Mouse (Mus musculus) right cerebral cortex, postnatal 10 days (tissue): ENCODE data around the gene Rfc4.

ENCODE experiments used
- DNase-seq, 2 experiments: peaks; one replicate each; pipeline ENCODE4 v3.0.0; 2021; ENCODE audit warnings: low spot score in 2 of 2

The Rfc4 gene

DNA sequence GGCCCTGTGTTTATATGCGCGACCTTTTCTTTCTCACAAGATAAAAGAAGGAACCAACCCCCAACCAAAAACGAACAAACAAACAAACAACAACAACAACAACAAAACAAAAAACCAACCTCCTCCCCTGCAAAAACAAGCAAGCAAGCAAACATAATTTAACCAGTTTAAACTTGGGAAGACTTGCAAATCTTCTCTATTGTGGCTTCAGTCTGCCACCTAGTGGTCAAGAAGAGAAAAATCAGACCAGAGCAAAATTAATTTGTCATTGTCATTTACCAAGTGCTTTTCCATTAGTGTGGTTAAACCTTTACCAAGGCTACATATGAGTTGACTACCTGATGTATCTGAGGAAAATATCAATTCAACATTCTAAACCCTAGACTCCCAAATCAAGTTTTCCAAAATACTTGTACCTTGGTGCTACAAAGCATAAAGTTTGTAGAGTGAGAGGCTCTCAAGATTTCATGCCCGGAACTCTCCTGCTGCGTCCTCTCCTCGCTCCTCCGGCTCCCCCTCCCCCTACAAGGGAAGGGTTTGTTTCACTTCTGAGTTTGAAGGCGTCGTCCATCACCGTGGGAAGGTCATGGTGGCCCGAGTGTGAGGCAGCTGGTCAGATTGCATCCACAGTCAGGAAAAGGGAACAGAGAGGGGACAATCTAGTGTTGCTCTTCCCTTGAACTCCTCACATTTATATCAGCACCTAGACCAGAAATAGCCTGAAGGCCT lies 8.0 kb upstream of the Rfc4 start:
- DNase-seq: no peak

DNA sequence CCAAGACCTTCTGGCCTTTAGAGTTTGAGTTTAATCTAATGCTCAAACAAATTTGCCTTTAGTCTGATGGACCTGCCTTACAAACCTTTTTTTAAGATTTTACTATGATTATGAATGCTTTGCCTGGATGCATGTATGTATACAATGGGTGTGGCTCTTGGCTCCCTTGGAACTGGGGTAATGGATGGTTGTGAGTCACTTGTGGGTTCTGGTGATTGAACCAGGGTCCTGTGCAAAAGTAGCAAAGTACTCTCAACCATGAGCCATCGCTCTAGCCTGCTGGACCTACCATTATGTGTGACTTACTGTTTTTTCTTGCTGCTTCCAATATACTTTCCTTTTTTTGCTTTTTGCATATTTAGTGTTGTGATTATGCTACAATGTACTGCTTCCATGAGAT lies 4.8 kb upstream of the Rfc4 start:
- DNase-seq: no peak

DNA sequence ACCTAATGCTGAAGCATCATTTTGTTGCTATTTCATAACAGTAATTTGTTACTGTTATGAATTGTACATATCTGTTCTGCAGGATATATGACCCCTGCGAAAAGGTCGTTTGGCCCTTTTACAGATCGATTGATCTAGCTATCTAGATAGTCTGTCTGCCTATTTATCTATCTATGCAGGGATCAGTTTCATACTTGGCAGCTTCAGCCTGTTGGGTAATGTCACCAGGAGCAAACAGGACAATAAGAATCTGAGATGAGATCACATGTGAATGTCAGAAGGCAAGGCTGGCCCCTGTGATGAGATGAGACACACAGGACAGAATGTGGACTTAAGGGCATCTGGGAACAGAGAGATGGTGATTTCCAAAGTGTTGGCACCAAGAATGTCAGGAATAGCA lies 2.8 kb upstream of the Rfc4 start:
- no peak for DNase-seq

DNA sequence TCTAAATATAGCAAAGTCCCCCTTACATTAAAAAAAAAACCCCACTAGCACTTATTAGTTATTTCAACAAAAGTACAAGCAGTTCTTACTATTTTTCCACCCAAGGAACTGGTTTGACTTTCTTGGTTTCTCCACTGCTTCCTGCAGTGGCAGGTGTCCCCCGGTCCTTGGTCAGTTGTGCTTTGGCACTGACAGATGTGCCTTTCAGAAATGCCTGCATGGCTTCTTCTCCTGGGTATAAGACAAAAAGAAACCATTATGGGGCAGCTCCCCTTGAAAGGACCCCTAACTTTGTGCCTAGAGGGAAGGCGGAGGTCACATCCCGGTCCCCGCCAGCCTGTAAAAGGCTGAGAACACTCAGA lies 245 bp downstream of the Rfc4 start:
- no peak for DNase-seq

DNA sequence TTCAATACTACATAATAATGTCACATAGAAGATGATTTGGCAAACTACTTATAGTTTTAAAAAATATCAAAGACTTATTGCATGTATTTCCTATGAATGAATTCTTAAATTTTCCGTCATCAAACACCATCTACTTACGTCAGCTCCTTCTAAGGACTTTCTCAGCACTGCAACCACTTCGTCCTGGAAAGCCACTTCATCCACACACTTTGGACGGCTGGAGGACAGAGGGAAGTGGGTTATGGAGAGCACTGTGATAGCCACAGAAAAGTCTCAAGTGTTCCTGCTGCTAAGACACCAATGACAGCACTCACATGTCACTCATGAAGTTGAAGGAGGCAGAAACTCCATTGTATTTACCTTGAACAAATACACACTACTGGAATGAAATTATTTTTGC lies 3.1 kb downstream of the Rfc4 start:
- no peak for DNase-seq

DNA sequence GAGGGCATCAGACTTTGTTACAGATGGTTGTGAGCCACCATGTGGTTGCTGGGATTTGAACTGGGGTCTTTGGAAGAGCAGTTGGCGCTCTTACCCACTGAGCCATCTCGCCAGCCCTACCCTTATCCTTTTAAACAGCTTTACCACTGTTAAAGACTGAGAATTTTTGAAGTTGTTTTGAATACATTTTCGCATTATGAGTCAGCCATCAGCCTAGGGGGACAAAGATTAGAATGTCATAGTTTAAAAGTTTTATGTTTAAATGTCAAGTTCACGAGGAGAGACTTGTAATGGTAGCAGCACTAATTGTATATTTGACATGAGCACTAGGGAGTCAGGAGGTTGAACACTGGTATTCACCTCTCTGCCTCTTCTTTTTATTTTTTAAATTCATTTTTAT lies 4.4 kb downstream of the Rfc4 start:
- no peak for DNase-seq

DNA sequence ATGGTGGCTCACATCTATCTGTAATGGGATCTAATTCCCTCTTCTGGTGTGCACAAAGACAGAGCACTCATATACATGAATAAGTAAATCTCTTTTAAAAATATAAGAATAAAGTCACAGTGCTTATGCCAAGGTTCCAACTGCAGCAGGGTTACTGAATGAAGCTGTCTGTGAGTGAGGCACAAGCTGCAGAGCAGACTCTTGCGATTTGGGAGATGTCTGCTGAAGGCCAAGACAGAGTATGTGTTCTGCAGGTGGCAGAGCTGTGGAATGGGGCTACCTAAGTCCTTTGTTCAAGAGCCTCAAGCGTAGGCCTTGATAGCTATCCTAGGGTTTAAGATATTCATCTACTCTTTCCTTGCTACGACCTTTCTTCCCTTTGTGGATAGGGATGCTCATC lies 5.1 kb downstream of the Rfc4 start:
- DNase-seq: no peak

DNA sequence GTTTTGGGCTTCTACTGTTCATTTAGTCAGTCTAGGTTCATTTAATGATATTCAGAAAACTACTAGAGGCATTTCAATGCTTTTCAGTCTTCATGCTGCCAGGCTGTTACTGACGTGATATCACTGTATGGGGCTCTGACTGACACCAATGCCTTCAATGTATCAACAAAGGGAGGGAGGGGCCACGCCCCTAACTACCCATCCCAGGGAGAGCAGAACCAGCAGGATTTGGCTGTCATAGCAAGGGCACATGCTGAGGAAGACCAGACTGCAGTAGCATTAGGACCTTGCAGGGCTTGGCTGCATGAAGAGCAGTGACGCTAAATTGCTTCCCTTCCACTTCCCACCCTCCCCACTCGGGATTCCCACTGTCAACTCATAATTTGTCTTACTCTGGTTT lies 10.4 kb downstream of the Rfc4 start:
- no peak for DNase-seq

DNA sequence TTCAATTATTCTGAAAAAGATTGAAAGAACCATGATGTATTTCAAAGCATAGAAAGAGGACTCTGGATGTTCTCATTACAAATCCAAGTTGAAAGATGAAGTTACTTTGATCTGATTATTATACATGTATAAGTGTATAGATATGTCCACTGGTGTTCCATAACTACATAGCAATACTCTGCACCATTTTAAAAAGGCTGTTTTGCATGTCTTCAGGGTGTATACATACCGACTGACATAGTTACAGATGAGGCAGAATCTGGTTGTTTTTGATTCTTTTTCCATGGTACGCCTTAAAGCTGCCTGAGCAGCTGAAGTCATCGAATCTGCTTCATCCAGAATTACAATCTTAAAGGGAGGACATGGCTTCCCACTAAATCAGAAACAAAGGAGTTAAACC lies 12.1 kb downstream of the Rfc4 start:
- DNase-seq: no peak

DNA sequence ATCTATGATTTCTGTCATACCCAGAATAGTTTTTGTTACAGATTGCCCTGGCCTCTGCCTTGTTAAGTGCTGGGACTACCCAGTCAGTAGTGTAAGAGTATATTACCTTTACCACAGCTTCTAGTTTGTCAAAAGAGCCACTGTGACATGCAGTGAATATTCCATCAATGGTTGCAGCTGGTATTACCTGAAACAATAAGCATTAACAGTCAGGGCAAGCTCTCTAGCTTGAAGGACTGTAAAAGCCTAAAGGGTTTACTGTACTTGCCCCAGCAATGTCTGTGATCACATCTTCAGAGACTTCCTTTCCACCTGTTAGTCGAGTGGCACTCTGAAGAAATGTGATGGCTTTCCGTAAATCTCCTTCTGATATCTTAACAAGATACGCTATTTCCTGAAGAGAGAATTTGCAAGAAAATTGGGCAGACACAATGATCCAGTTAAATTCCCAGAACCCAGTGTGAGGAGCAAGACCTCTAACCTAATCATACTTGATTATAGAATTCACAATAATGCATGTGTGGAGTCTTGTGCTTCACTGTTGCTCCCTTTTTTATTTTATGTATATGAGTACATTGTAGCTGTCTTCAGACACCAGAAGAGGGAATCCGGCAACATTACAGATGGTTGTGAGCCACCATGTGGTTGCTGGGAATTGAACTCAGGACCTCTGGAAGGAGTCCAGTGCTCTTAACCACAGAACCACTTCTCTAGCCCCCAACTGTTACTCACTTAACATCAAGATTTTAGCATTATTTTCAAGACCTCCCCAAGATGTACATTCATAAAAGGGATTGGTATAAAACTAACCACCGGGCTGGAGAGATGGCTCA lies 13.0 kb downstream of the Rfc4 start:
- no peak for DNase-seq

DNA sequence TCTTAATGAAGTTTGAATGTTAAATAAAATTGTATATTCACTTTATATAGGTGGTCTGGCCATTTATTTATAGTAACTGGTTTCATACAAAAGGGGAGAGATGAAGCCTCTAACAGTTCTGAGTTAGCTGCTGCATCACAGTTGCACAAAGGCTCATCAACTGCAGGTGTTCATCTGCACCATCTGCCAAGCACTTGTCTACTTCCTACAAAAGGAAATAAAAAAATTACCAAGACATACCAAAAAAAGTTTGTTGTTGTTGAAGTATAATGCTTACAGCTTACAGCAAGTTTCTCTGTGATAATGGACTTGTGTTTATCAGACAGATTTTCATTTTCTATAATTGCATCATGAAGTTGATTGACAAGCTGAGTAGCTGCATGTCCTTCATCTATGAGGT lies 13.6 kb downstream of the Rfc4 start:
- DNase-seq: no peak

DNA sequence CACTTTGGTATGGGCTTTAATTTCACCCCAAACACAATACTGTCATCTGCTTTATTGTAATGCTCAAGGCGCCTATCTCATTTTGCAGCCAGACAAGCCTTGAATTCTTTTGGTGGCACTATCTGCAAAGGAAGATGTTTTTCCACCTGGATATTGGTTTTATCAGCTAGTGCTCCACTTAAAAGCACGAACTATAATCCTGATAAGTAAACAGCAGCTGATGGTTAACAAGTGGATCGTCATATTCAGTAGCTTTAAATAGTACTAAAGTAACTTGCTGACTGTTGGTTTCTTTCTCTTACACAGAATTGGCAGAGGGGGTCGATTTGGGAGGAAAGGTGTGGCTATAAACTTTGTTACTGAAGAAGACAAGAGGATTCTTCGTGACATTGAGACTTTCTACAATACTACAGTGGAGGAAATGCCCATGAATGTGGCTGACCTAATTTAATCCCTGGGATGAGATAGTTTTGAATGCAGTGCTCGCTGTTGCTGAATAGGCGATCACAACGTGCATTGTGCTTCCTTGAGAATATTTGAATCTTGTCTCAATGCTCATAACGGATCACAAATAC lies 14.6 kb downstream of the Rfc4 start:
- no peak for DNase-seq

DNA sequence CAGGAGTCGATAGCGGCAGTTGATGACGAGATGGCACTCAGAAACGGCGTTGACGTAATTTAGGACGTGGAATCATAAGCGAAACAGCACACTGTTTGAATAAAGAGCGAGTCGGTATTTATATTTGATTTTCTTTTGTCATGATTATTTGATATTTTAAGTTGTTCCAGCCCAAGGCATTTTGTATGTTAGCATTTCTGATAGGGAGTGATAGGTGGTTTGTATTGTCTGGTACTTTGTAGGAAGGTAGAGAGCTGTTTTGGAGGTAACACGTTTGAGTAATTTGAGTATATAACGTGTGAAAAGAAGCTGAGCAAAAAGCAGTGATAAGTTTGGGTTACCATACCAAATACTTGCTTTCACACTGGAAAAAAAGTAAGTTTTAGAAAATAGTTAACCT lies 15.2 kb downstream of the Rfc4 start:
- DNase-seq: no peak

DNA sequence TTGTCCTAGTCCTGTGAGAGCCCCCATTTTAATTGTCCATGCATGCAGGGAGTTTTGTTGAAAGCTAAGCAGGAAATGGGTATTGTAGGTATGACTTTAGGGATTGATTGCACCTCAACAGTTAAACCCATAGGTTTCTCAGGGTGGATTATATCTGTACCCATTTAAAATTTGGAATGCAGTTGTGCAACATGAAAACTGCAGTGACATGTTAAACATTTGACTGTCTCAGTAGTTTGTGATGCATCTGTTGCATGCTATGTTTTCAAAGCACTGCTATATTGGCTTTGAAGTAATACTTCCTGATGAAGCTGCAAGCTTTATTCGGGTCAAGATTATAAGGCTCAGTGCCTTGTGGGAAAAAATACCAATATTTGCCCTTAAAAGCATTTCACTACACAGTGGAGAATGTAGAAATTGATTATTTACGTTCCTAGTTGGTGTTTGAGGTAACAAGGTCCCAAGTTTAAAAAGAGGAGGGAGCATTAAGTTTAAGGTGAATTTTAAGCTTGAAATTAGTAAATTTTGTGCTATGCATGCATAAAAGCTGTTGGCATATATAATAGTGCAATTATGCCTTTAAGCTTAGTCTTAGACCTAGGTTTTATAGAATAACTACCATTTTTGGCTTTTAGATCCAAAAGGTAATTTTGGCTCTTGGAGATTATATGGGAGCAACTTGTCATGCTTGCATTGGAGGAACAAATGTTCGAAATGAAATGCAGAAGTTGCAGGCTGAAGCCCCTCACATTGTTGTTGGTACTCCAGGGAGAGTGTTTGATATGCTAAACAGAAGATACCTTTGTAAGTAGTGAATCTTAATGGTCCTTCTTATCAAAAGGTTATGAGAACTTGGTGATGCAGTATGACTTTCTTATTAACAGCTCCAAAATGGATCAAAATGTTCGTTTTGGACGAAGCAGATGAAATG lies 17.9 kb downstream of the Rfc4 start:
- no peak for DNase-seq

DNA sequence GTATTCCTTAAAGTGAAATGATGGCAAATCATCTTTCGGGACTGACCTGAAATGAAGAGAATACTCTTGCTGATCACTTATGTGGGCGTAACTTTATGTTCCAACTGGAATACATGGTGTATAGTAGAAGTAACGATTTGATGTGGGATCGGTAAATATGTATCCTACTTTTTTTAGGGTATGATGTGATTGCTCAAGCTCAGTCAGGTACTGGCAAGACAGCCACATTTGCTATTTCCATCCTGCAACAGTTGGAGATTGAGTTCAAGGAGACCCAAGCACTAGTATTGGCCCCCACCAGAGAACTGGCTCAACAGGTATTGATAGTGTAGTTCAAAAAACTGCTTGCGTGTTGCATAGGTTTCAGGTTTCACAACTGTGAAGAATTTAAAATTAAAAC lies 18.6 kb downstream of the Rfc4 start:
- no peak for DNase-seq

DNA sequence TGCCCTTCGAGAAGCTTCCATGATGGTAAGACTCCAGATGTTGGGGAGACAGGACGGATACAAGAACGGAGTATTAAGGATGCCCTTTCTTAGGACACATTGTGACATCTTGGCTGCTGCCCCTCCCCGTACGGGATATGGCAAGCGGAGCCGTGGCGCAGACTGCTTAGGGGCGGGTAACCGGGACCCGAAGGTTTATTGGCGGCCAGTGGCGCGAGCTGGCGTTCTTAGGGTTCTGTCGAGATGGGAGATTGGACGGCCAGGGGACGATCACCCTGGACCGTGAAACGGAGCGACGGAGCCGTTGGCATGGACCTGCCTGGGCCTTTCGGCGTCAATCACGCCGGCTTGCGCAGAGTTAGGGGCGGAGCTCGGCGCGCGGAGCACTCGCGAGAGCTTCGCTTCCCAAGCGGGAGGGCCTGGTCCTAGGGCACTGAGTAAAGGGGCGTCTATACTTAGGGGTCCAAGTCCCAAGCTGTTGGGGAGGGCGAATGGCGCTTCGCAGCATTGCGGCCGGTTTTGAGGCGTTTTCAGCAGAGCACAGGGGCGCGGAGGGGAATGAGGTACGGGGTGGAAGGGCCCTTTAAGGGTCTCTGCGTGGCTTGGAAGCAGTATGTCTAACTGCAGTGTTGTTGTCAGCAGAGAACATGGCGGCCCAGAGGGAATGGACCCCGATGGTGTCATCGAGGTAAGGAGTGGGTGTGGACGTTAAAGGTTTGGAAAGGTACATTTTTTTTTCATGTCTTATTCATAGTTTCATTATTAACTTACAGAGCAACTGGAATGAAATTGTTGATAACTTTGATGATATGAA lies 19.4 kb downstream of the Rfc4 start:
- peak; percentile 89 to 91 for DNase-seq

DNA sequence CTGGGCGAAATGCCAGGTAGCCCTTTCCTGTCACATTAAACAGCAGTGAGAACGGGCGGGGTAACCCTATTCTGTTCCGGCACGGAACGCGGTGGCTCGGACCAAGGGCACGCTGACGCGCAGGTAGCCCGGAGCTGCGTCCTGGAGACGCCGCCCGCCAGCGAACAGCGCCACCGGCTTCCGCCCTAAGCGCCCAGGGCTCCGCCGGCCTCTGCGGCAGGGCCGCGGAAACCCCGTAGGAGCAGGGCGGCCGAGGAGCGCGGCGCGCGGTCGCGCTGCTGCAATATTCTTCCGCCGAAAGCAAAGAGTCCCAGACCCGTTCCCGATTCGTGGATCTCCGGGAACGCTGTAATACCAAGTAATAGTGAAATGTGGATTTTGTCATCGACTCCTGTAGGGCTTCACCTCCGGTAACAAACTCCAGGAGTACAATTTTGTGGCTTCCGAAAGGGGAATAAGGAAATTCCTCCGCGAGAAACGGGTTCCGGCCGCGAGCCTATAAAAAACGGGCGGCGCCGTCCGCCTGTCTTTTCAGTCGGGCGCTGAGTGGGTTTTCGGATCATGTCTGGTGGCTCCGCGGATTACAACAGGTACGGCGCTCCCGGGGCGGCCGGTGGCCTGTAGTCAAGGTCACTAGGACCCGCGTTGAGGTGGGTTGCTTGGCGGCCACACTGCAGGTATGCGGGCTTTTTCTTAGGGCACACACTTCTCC lies 20.1 kb downstream of the Rfc4 start, which contains the start of gene Eif4a2:
TSS of gene Eif4a2 (plus strand) at position 214 of the 712 bp plus-strand sequence.
- DNase-seq: peak; percentile 94

DNA sequence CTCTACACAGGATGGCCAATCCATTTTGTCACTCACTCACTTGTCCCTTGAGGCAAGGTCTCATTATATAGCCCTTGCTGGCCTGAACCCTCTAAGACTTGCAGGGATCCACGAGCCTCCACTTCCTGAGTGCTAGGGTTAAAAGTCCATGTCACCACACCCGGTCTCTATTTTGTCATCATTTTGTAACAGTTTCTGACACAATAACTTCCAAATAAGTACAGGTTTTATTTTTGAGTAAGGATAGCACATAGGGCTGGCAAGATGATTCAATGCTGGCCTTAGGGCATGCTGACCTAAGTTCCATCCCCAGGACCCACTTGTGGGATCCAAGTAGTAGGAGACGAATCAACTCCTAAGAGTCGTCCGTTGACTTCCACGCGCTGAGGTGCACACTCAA lies 21.4 kb downstream of the Rfc4 start:
- no peak for DNase-seq

DNA sequence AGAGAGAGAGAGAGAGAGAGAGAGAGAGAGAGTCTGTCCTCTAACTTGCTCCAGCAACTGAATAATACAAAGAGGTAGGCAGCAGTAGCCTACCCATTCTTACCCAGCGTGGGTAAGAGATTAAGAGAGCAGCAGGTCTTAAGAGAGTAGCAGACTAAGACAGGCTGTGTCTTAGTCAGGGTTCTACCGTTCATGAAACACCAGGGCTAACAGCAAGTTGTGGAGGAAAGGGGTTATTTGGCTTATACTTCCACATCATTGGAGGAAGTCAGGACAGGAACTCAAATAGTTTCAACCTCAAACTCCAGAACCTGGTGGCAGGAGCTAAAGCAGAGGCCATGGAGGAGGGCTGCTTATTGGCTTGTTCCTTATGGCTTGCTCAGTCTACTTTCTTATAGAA lies 23.7 kb downstream of the Rfc4 start:
- DNase-seq: no peak

DNA sequence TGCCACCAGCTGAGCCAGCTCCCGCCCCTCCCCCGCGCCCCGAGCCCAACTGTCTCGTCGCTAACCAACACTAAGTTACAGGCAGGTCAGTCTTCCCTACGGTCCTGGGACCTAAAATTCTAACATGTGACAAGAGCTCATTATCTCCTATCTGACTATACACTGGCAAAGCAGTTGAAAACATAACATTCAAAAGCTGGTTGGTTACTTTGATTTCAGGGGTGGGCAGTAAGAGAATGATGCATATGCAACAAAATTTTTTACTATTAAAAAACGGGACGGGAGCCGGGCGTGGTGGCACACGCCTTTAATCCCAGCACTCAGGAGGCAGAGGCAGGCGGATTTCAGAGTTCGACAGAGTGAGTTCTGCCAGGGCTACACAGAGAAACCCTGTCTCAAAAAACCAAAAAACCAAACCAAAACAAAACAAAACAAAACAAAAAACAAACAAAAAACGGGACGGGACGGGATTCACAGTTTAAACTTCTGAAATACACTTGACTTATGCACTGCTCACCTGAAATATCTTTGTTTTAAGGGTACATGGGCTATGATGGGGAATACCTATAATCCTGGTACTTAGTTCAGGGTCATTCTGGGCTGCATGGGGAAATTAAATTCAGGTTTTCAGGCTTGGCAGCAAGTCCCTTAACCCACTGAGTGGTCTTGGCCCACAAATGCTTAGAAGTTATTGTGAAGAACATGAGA lies 24.3 kb downstream of the Rfc4 start:
- DNase-seq: no peak
